Mouse (Mus musculus): ENCODE data around the gene Nhsl1. TPM values are rescaled to one million over a fixed set of nuclear protein-coding genes. Genes with fewer than 3 reads are reported as not detected.
A peak's percentile ranks its signal among the peaks of the same experiment; 100 is the strongest.

Gene Nhsl1
- polyA plus RNA-seq, 1 experiment from 2014 or later = 10.9 TPM

DNA sequence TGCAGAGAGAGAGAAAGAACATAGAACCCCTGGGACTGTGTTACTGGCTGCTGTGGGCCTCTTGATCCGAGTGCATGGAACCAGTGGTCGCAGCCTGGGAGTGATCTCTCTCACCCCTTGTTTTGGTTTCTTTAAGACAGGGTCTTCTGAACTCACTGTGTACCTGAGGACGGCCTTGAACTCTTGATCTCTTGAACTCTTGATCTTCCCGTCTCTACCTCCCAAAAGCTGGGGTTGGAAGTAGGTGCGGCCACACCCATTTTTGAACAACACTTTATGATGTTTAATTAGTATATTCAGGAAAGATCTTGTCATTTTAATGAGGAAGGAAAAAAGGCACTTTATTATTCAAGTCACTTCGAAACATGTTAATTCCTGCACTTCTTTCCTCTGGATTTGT lies 37.7 kb downstream of the Nhsl1 start:
- no peaks in the 10 kb centered on the region for H3K27me3 ChIP-seq (ENCODE audit: control insufficient read depth, insufficient read depth, low read length)
- no peak for ATAC-seq (ENCODE audit: insufficient number of reproducible peaks, insufficient read depth, low FRiP score, low read depth)

DNA sequence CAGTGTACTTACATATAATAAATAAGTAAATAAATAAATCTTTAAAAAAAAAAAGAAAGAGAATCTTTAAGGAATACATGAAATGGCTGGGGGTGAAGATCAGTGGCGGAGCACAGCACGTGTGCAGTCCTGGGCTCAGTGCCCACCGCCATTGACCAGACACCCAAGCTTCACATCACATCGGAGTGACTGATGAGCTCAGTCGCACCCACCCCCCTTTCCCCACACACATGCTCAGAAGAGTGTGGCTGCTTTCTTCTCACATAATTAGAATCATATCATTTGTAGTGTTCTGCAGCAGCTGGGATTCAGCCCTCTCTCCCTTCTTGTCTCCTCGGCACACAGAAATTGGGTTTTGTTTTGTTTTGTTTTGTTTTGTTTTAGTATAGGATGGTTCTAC lies 38.4 kb downstream of the Nhsl1 start:
- ATAC-seq (ENCODE audit: insufficient number of reproducible peaks, insufficient read depth, low FRiP score, low read depth) = no peak
- no peak overlapping the region for H3K27ac ChIP-seq (ENCODE audit: low read length)

More for the DNA sequence above, 37.7 kb downstream of the Nhsl1 start:
- H3K4me1 ChIP-seq (ENCODE audit: control insufficient read depth, insufficient read depth, low read length) = peaks cover 4% of the 10 kb centered on the region; the same call in 1 of the 2 replicates
- no peak overlapping the region for H3K9ac ChIP-seq (replicated peaks; ENCODE audit: low read depth, low read length)
- H3K27ac ChIP-seq (ENCODE audit: low read length) = no peak overlapping the region
- no peak overlapping the region for H3K4me3 ChIP-seq (ENCODE audit: low read depth, low read length)
- H3K36me3 ChIP-seq (ENCODE audit: control insufficient read depth, insufficient read depth, low read length) = no peaks in the 10 kb centered on the region
- no peak overlapping the region for H3K4me2 ChIP-seq (replicated peaks; ENCODE audit: low read depth, low read length)
- 88% methylated on average over 6 of the region's 6 CpGs for WGBS
- H3K9me3 ChIP-seq (ENCODE audit: control insufficient read depth, low read depth, low read length) = no peaks in the 10 kb centered on the region

DNA sequence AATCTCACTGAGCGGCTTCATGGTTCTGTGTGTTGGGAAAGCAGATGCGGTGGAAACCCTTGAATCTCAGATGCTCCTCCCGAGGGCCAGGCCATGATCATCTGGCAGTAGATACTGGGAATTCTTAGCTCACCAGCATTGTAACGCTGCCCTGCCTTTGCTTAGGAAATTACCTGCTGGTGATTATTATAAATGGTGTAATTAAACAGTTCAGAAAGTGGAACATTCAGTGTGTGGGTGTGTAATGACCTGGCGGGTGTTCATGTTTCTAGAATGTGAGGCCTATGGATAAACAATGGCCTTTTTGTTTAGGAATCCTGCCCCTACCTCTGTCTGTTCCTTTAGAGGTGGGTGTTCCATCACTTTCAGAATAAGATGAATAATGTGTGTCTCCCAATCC lies 39.7 kb downstream of the Nhsl1 start:
- peaks cover 4% of the 10 kb centered on the region; the same call in 1 of the 2 replicates for H3K4me1 ChIP-seq (ENCODE audit: control insufficient read depth, insufficient read depth, low read length)
- no peak overlapping the region for H3K4me3 ChIP-seq (ENCODE audit: low read depth, low read length)
- no peak overlapping the region for H3K27ac ChIP-seq (ENCODE audit: low read length)
- no peak for ATAC-seq (ENCODE audit: insufficient number of reproducible peaks, insufficient read depth, low FRiP score, low read depth)
- H3K9ac ChIP-seq (replicated peaks; ENCODE audit: low read depth, low read length) = no peak overlapping the region
- H3K9me3 ChIP-seq (ENCODE audit: control insufficient read depth, low read depth, low read length) = no peaks in the 10 kb centered on the region
- no peak overlapping the region for H3K4me2 ChIP-seq (replicated peaks; ENCODE audit: low read depth, low read length)
- H3K27me3 ChIP-seq (ENCODE audit: control insufficient read depth, insufficient read depth, low read length) = no peaks in the 10 kb centered on the region
- no peaks in the 10 kb centered on the region for H3K36me3 ChIP-seq (ENCODE audit: control insufficient read depth, insufficient read depth, low read length)
- WGBS = 58% methylated on average over 5 of the region's 5 CpGs

More for the DNA sequence above, 38.4 kb downstream of the Nhsl1 start:
- no peaks in the 10 kb centered on the region for H3K36me3 ChIP-seq (ENCODE audit: control insufficient read depth, insufficient read depth, low read length)
- H3K4me3 ChIP-seq (ENCODE audit: low read depth, low read length) = no peak overlapping the region
- H3K4me1 ChIP-seq (ENCODE audit: control insufficient read depth, insufficient read depth, low read length) = peaks cover 4% of the 10 kb centered on the region; the same call in 1 of the 2 replicates
- 85% methylated on average over 6 of the region's 6 CpGs for WGBS
- H3K9ac ChIP-seq (replicated peaks; ENCODE audit: low read depth, low read length) = no peak overlapping the region
- H3K9me3 ChIP-seq (ENCODE audit: control insufficient read depth, low read depth, low read length) = no peaks in the 10 kb centered on the region
- no peaks in the 10 kb centered on the region for H3K27me3 ChIP-seq (ENCODE audit: control insufficient read depth, insufficient read depth, low read length)
- no peak overlapping the region for H3K4me2 ChIP-seq (replicated peaks; ENCODE audit: low read depth, low read length)

DNA sequence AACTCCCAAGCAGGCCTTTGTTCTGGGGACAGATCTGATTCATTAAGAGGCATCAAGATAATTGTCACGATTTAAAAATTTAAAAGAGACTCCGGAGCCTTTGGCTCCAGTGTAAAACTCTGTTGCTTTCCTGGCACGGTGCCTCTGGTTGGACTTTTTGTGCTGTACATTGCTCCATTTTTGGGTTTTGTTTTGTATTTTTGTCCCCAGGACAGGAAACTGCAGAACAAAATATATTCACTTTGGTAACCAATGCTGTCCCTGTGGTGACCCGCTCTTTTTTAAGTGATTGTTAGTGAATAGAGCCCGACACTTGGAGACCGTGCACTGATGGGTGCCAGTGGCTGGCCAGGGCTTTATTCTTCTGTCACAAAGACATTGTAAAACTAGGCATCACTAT lies 41.4 kb downstream of the Nhsl1 start:
- no peak for ATAC-seq (ENCODE audit: insufficient number of reproducible peaks, insufficient read depth, low FRiP score, low read depth)

DNA sequence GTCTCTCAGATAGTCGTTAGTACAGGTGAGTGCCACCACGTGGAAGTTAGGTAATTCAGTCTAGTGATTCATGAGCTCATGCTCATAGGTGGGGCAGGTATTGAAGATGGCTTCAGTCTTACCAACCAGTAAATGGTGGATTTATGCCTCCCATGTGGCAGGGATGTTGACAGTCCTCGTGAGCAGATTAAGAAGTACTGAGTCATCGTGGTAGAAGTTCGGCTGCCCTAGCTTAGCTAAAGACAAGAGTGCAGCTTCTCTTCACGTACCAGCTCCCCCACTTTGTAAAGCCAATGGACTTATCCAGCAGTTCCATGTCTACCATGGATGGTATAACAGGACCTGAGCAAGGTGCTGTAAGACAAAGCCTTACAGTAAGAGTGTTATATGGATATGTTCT lies 46.6 kb downstream of the Nhsl1 start:
- Histone ChIP-seq H3K4me1 (ENCODE audit: control insufficient read depth, insufficient read depth, low read length) (no peaks in the 10 kb centered on the region), H3K9me3 (ENCODE audit: control insufficient read depth, low read depth, low read length) (no peaks in the 10 kb centered on the region), H3K9ac (replicated peaks; ENCODE audit: low read depth, low read length) (no peak overlapping the region), H3K36me3 (ENCODE audit: control insufficient read depth, insufficient read depth, low read length) (no peaks in the 10 kb centered on the region), H3K27ac (ENCODE audit: low read length) (no peak overlapping the region), H3K27me3 (ENCODE audit: control insufficient read depth, insufficient read depth, low read length) (no peaks in the 10 kb centered on the region), H3K4me2 (replicated peaks; ENCODE audit: low read depth, low read length) (no peak overlapping the region), H3K4me3 (ENCODE audit: low read depth, low read length) (no peak overlapping the region)
- no peak for ATAC-seq (ENCODE audit: insufficient number of reproducible peaks, insufficient read depth, low FRiP score, low read depth)
- 88% methylated on average over 6 of the region's 6 CpGs for WGBS

More for the DNA sequence above, 41.4 kb downstream of the Nhsl1 start:
- 89% methylated on average over 6 of the region's 6 CpGs for whole genome bisulfite sequencing
- Histone ChIP-seq H3K4me2 (replicated peaks; ENCODE audit: low read depth, low read length) (no peak overlapping the region), H3K27ac (ENCODE audit: low read length) (no peak overlapping the region), H3K9me3 (ENCODE audit: control insufficient read depth, low read depth, low read length) (no peaks in the 10 kb centered on the region), H3K9ac (replicated peaks; ENCODE audit: low read depth, low read length) (no peak overlapping the region), H3K4me1 (ENCODE audit: control insufficient read depth, insufficient read depth, low read length) (peaks cover 4% of the 10 kb centered on the region; the same call in 1 of the 2 replicates), H3K27me3 (ENCODE audit: control insufficient read depth, insufficient read depth, low read length) (no peaks in the 10 kb centered on the region), H3K36me3 (ENCODE audit: control insufficient read depth, insufficient read depth, low read length) (no peaks in the 10 kb centered on the region), H3K4me3 (ENCODE audit: low read depth, low read length) (no peak overlapping the region)

DNA sequence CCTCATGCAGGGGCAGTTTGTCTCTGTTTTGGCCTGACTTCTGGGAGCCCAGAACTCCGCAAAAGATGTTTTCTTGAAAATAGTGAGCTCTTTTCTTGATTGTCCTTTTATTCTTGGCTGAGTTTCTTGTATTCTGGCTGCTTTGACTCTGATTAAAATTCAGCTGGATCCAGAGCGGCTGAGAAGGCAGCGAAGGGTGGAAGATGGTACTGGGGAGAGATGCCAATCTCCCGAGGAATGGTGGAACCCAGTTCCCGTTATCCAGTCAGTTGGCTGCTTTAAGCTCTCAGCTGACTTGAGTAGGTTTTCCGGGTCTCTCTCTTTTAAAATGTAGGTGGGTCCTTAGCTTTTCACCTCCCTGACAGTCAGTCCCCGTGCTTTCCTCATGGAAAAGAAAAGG lies 47.9 kb downstream of the Nhsl1 start:
- no peaks in the 10 kb centered on the region for H3K9me3 ChIP-seq (ENCODE audit: control insufficient read depth, low read depth, low read length)
- peaks cover 6% of the 10 kb centered on the region; the same call in 1 of the 2 replicates for H3K4me1 ChIP-seq (ENCODE audit: control insufficient read depth, insufficient read depth, low read length)
- H3K36me3 ChIP-seq (ENCODE audit: control insufficient read depth, insufficient read depth, low read length) = no peaks in the 10 kb centered on the region
- H3K4me3 ChIP-seq (ENCODE audit: low read depth, low read length) = no peak overlapping the region
- H3K27me3 ChIP-seq (ENCODE audit: control insufficient read depth, insufficient read depth, low read length) = no peaks in the 10 kb centered on the region
- ATAC-seq (ENCODE audit: insufficient number of reproducible peaks, insufficient read depth, low FRiP score, low read depth) = no peak
- no peak overlapping the region for H3K27ac ChIP-seq (ENCODE audit: low read length)
- WGBS = 61% methylated on average over 7 of the region's 7 CpGs
- no peak overlapping the region for H3K4me2 ChIP-seq (replicated peaks; ENCODE audit: low read depth, low read length)
- no peak overlapping the region for H3K9ac ChIP-seq (replicated peaks; ENCODE audit: low read depth, low read length)

DNA sequence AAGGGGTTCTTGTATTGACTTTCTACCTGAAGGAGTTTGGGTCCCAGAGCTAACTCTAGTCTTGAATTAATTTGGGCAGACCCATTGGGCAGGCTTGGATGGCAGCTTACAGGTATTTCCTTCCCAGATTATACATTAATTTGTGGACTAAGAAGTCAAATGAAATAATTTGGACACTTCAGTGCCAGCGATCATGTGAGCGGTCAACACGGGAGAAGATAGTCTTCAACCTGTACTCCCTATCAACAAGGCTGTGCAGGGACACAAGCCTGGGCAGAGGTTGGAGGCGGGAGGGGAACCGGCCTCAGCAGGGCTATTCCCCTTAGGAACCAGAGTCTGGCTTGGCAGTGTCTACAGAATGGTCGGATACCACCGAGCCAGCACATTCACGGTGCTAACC lies 49.3 kb downstream of the Nhsl1 start:
- no peaks in the 10 kb centered on the region for H3K9me3 ChIP-seq (ENCODE audit: control insufficient read depth, low read depth, low read length)
- H3K36me3 ChIP-seq (ENCODE audit: control insufficient read depth, insufficient read depth, low read length) = no peaks in the 10 kb centered on the region
- H3K9ac ChIP-seq (replicated peaks; ENCODE audit: low read depth, low read length) = no peak overlapping the region
- H3K27me3 ChIP-seq (ENCODE audit: control insufficient read depth, insufficient read depth, low read length) = no peaks in the 10 kb centered on the region
- 92% methylated on average over 8 of the region's 8 CpGs for WGBS
- H3K4me1 ChIP-seq (ENCODE audit: control insufficient read depth, insufficient read depth, low read length) = peaks cover 6% of the 10 kb centered on the region; the same call in 1 of the 2 replicates
- H3K4me3 ChIP-seq (ENCODE audit: low read depth, low read length) = no peak overlapping the region
- no peak for ATAC-seq (ENCODE audit: insufficient number of reproducible peaks, insufficient read depth, low FRiP score, low read depth)
- no peak overlapping the region for H3K4me2 ChIP-seq (replicated peaks; ENCODE audit: low read depth, low read length)
- no peak overlapping the region for H3K27ac ChIP-seq (ENCODE audit: low read length)

DNA sequence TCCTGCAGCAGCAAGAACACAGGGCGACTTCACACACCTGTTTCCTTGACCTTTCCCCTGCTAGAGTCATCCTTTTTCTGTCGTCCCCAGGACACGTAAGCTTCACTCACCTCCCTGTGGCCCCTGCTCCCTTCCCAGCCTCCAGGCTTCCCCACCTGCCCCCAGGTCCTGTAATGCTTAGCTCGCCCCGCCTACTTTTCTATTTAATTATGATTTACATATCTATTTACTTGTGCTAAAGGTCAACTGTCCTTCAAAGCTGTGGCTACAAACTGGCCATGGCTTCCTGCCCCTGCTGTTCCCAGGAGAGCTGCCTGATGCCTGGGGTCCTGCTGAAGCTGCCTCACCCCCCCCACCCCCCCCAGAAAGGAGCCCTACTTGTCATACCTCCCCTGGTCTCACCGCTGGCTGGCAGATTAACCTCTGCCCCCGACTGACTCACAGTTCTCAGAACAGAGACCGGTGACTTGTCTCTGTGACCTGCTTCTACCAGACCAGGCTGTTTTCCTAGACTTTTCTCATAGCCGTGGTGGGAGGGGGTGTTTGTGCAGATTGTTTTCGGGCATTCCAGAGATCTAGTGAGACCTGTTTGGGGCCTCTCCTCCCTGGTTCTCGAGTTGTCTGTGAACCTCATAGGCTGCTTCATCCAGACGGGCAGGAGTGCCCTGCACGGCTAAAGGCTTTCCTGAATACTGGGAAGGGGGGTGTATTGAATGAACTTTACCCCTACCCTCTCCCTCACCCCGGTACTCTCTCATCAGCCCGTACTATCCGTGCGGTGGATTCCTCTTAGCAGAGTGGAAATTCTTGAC lies 51.9 kb downstream of the Nhsl1 start:
- peak; percentile 68 for ATAC-seq (ENCODE audit: insufficient number of reproducible peaks, insufficient read depth, low FRiP score, low read depth)
- Histone ChIP-seq H3K27ac (ENCODE audit: low read length) (peak overlapping the region; percentile 6; the same call in 1 of the 2 replicates), H3K4me2 (replicated peaks; ENCODE audit: low read depth, low read length) (peak overlapping the region; percentile 25; the same call in 1 of the 2 replicates), H3K27me3 (ENCODE audit: control insufficient read depth, insufficient read depth, low read length) (no peaks in the 10 kb centered on the region), H3K4me3 (ENCODE audit: low read depth, low read length) (no peak overlapping the region), H3K4me1 (ENCODE audit: control insufficient read depth, insufficient read depth, low read length) (peaks cover 6% of the 10 kb centered on the region; the same call in 1 of the 2 replicates), H3K36me3 (ENCODE audit: control insufficient read depth, insufficient read depth, low read length) (no peaks in the 10 kb centered on the region), H3K9me3 (ENCODE audit: control insufficient read depth, low read depth, low read length) (no peaks in the 10 kb centered on the region), H3K9ac (replicated peaks; ENCODE audit: low read depth, low read length) (no peak overlapping the region)
- 23% methylated on average over 17 of the region's 17 CpGs for WGBS
